Mouse (Mus musculus): ENCODE measurements around the gene Gstz1. TPM values are rescaled to one million over a fixed set of nuclear protein-coding genes. Genes with fewer than 3 reads are reported as not detected.
"Not testable (repeated sequence)": the region's sequence is repeated elsewhere in the genome, so short reads cannot be mapped to it uniquely, and the experiment has no call there.

Gstz1 gene
- polyA plus RNA-seq, 1 experiment from 2014 or later = 60.4 TPM

DNA sequence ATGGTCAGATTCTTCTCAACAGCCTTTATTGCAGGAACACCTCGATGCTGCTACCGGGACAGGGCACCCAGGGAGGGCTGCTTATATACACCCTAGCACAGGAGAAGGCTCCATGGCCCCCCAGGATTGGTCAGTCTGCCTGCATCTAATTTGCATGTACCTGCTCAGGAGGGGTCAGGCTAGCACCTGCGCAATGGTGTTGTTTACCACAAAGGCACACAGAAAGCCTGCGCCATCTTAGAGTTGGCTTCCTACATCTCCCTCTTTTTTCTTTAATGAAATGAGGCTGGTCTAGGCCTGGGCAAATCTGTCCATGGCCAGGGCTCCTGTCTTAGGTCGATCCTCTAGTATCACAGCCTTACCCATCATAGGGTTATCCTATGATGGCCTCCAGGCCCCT is 2.5 kb downstream of the Gstz1 start:
- 94% methylated on average over 5 of the region's 5 CpGs for WGBS
- Histone ChIP-seq H3K4me3 (ENCODE audit: low read length) (no peak overlapping the region), H3K36me3 (ENCODE audit: insufficient read depth, low read length) (peaks cover 6% of the 10 kb centered on the region), H3K27ac (ENCODE audit: low read length) (no peak overlapping the region), H3K9me3 (ENCODE audit: low read length) (0 out of 2 replicates have a peak, but pooled peaks cover 7% of the 10 kb centered on the region), H3K4me1 (ENCODE audit: insufficient read depth, low read length) (peaks cover 14% of the 10 kb centered on the region), H3K4me2 (replicated peaks; ENCODE audit: low read depth, low read length) (no peak overlapping the region), H3K27me3 (ENCODE audit: insufficient read depth, low read length) (no peaks in the 10 kb centered on the region), H3K9ac (replicated peaks; ENCODE audit: low read length) (no peak overlapping the region)
- no peak for ATAC-seq (ENCODE audit: low FRiP score, low TSS enrichment)

DNA sequence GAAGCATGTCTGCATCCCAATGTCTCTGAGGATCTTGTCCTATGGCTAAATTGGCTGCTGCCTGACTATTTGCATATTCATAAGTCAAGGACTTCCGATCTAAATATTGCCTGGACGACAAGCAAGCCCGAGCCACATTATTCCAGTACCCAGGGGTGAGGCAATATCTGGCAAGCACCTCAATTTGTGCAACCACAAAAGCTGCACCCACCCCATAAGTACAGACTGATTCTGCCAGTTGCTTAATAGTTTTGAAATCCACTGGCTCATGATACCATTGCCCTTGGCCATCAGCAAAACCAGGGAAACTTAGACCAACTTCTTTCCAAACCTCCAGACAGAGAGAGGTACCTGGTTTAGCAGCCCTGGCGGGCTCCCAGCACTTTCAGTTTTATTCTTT is 7.5 kb downstream of the Gstz1 start:
- H3K9ac ChIP-seq (replicated peaks; ENCODE audit: low read length); H3K4me3 ChIP-seq (ENCODE audit: low read length); H3K27ac ChIP-seq (ENCODE audit: low read length); H3K4me1 ChIP-seq (ENCODE audit: insufficient read depth, low read length); H3K27me3 ChIP-seq (ENCODE audit: insufficient read depth, low read length); ATAC-seq (ENCODE audit: low FRiP score, low TSS enrichment); H3K4me2 ChIP-seq (replicated peaks; ENCODE audit: low read depth, low read length): not testable (repeated sequence)
- WGBS = 93% methylated on average over 4 of the region's 4 CpGs
- 0 out of 2 replicates have a peak, but pooled peaks cover 10% of the 10 kb centered on the region for H3K9me3 ChIP-seq (ENCODE audit: low read length)
- H3K36me3 ChIP-seq (ENCODE audit: insufficient read depth, low read length) = peaks cover 16% of the 10 kb centered on the region

DNA sequence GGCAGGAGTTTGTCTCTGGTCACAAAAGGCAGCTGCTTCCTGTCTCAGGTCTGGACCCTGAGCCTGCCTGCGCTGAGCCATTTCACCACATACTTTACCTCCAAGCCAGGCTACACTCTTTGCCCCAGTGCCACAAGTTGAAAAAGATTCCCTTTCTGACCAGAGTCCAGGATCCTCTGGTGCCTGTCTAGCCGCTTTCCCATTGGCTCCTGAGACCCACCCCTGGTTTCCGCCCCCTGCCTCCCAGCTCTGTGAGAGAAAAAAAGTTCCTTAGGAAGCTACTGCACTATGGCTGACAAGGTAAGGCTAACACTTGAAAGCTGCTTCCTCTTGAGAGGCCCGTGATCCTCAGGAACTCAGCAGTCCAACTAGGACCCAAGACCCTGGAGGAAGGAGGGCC is 10.4 kb downstream of the Gstz1 start:
- no peaks in the 10 kb centered on the region for H3K27me3 ChIP-seq (ENCODE audit: insufficient read depth, low read length)
- ATAC-seq (ENCODE audit: low FRiP score, low TSS enrichment) = peak; percentile 90
- H3K9me3 ChIP-seq (ENCODE audit: low read length) = 0 out of 2 replicates have a peak, but pooled peaks cover 6% of the 10 kb centered on the region
- H3K27ac ChIP-seq (ENCODE audit: low read length) = peak overlapping the region; percentile 60; the same call in 1 of the 2 replicates
- 0 out of 2 replicates have a peak overlapping the region, but pooled peaks have one; percentile 4 for H3K4me2 ChIP-seq (replicated peaks; ENCODE audit: low read depth, low read length)
- 48% methylated on average over 4 of the region's 4 CpGs for WGBS
- H3K9ac ChIP-seq (replicated peaks; ENCODE audit: low read length) = no peak overlapping the region
- H3K4me3 ChIP-seq (ENCODE audit: low read length) = 0 out of 2 replicates have a peak overlapping the region, but pooled peaks have one; percentile 8
- H3K36me3 ChIP-seq (ENCODE audit: insufficient read depth, low read length) = peaks cover 10% of the 10 kb centered on the region; the same call in 1 of the 2 replicates
- no peaks in the 10 kb centered on the region for H3K4me1 ChIP-seq (ENCODE audit: insufficient read depth, low read length)

DNA sequence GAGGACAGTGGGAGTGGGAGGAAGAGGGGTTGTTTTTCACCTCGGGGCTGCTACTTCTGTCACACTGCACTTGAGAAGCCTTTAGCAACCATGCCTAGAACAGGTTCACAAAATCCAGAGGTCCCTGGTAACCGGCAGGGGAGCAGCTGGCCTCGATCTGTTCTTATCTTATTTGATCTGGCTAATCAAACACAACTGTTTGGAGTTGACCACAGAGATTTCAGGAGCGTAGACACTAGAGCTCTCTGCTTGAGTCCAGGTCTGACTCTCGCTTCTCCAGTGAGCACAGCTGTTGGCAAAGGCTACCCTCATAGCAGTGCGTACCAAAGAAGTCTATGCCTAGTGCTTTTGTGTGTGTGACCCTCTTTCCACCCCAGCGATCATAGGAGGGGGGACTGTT is 11.1 kb downstream of the Gstz1 start:
- Histone ChIP-seq H3K4me1 (ENCODE audit: insufficient read depth, low read length) (no peaks in the 10 kb centered on the region), H3K36me3 (ENCODE audit: insufficient read depth, low read length) (peaks cover 10% of the 10 kb centered on the region; the same call in 1 of the 2 replicates), H3K4me3 (ENCODE audit: low read length) (no peak overlapping the region), H3K4me2 (replicated peaks; ENCODE audit: low read depth, low read length) (peak overlapping the region; percentile 4; the same call in 1 of the 2 replicates), H3K27ac (ENCODE audit: low read length) (0 out of 2 replicates have a peak overlapping the region, but pooled peaks have one; percentile 23), H3K9me3 (ENCODE audit: low read length) (0 out of 2 replicates have a peak, but pooled peaks cover 3% of the 10 kb centered on the region), H3K27me3 (ENCODE audit: insufficient read depth, low read length) (no peaks in the 10 kb centered on the region), H3K9ac (replicated peaks; ENCODE audit: low read length) (no peak overlapping the region)
- no peak for ATAC-seq (ENCODE audit: low FRiP score, low TSS enrichment)
- 59% methylated on average over 7 of the region's 7 CpGs for WGBS

DNA sequence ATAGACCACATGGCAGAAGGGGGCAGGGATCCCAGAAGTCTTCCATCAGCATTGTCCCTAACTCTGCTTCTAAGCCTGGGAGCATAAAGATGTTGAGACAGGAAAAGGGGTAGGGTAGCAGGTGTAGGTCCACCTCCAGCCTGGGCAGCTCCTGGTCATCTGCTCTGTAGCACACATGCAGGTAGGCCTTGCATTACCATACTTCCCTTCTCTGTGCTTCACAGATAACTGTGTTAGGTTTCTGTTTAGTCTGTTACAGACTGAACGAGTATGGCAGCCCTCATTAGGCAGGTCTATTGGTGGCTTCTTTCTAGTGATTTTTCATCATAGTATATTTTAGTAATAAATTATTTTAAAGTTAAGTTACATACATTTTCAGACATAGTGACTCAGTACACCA is 13.3 kb downstream of the Gstz1 start:
- H3K9ac ChIP-seq (replicated peaks; ENCODE audit: low read length) = no peak overlapping the region
- peaks cover 19% of the 10 kb centered on the region for H3K36me3 ChIP-seq (ENCODE audit: insufficient read depth, low read length)
- no peak overlapping the region for H3K4me3 ChIP-seq (ENCODE audit: low read length)
- H3K9me3 ChIP-seq (ENCODE audit: low read length) = 0 out of 2 replicates have a peak, but pooled peaks cover 3% of the 10 kb centered on the region
- WGBS = 77% methylated on average over 1 of the region's 1 CpGs
- H3K27me3 ChIP-seq (ENCODE audit: insufficient read depth, low read length) = no peaks in the 10 kb centered on the region
- ATAC-seq (ENCODE audit: low FRiP score, low TSS enrichment) = no peak
- H3K27ac ChIP-seq (ENCODE audit: low read length) = no peak overlapping the region
- no peak overlapping the region for H3K4me2 ChIP-seq (replicated peaks; ENCODE audit: low read depth, low read length)
- no peaks in the 10 kb centered on the region for H3K4me1 ChIP-seq (ENCODE audit: insufficient read depth, low read length)

DNA sequence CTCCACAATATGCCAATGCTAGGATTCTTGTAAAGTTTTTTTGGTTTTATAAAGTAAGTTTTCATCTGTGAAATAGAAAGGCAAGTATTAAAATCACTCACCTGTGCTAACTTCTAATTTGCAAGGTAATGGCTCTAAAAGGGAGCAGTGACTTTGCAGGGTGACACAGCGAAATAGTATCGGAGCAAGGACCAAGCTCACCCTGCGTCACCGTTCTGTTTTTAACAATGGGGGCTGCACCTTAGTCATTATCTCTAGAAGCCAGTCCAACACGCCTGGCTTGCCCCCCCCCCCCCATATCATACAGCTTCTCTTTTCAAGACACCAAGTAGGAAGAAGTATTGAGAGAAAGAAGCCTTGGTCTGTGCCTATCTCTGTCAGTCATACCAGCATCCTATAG is 13.8 kb downstream of the Gstz1 start:
- Histone ChIP-seq H3K9ac (replicated peaks; ENCODE audit: low read length) (no peak overlapping the region), H3K9me3 (ENCODE audit: low read length) (no peaks in the 10 kb centered on the region), H3K4me1 (ENCODE audit: insufficient read depth, low read length) (no peaks in the 10 kb centered on the region), H3K36me3 (ENCODE audit: insufficient read depth, low read length) (peaks cover 14% of the 10 kb centered on the region), H3K27me3 (ENCODE audit: insufficient read depth, low read length) (no peaks in the 10 kb centered on the region), H3K27ac (ENCODE audit: low read length) (no peak overlapping the region), H3K4me2 (replicated peaks; ENCODE audit: low read depth, low read length) (no peak overlapping the region), H3K4me3 (ENCODE audit: low read length) (no peak overlapping the region)
- no peak for ATAC-seq (ENCODE audit: low FRiP score, low TSS enrichment)
- 90% methylated on average over 5 of the region's 5 CpGs for WGBS

DNA sequence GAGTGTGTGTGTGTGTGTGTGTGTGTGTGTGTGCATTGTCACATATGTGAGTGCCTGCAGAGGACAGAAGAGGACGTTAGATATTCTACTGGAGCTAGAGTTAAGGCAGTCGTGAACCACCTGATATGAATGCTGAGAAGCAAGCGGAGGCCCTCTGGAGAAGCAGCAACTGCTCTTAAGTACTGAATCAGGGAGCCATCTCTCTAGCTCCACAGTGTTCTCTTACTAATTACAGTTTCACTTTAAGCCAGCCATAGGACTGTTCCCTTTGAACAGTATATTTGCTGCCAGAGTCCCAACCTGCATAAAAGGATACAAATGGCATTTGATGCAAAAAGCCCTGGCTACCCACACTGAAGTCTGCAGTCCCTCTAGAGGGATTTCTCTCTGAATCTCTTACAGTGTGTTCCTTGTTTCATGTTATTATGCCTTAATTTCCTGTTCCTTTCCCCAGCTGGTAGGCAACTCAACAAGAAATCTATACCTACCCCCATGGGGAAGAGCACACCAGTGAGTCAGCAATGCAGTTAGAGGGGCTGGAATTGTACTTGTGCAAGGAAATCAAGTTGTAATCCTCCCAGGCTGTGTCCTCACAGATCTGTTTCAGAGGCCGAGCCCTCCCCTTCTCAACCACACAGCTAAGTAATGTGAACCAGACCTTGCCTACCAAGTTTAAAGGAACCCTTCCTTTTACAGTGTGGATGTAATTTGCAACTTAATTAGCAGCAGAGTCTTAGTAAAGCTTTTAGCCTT is 28.4 kb downstream of the Gstz1 start:
- no peak overlapping the region for H3K4me2 ChIP-seq (replicated peaks; ENCODE audit: low read depth, low read length)
- H3K4me3 ChIP-seq (ENCODE audit: low read length) = no peak overlapping the region
- 60% methylated on average over 4 of the region's 4 CpGs for WGBS
- no peaks in the 10 kb centered on the region for H3K9me3 ChIP-seq (ENCODE audit: low read length)
- H3K27ac ChIP-seq (ENCODE audit: low read length) = no peak overlapping the region
- no peak overlapping the region for H3K9ac ChIP-seq (replicated peaks; ENCODE audit: low read length)
- H3K27me3 ChIP-seq (ENCODE audit: insufficient read depth, low read length) = no peaks in the 10 kb centered on the region
- peaks cover 18% of the 10 kb centered on the region; the same call in 1 of the 2 replicates for H3K36me3 ChIP-seq (ENCODE audit: insufficient read depth, low read length)
- no peaks in the 10 kb centered on the region for H3K4me1 ChIP-seq (ENCODE audit: insufficient read depth, low read length)
- ATAC-seq (ENCODE audit: low FRiP score, low TSS enrichment) = no peak

DNA sequence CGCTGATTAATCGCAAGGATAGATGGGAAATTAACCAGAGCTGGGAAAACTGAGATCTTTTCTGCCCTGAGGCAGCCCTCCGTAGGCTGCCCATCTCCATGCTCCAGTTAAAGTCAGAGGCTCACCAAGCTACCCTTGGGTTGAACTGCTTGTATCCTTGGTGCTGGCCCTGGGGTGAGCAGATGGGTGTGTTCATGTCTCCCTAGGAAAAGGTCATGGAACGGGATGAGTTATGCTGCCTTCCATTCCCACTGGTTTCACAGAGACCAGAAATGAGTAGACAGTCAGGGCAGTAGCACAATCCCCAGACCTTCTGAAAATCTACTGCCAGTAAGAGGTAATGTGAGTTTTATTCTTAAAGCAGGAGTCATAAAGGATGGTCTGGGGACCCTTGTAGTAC is 30.7 kb downstream of the Gstz1 start:
- Histone ChIP-seq H3K9me3 (ENCODE audit: low read length) (no peaks in the 10 kb centered on the region), H3K4me1 (ENCODE audit: insufficient read depth, low read length) (no peaks in the 10 kb centered on the region), H3K9ac (replicated peaks; ENCODE audit: low read length) (no peak overlapping the region), H3K4me2 (replicated peaks; ENCODE audit: low read depth, low read length) (no peak overlapping the region), H3K4me3 (ENCODE audit: low read length) (no peak overlapping the region), H3K27ac (ENCODE audit: low read length) (no peak overlapping the region), H3K36me3 (ENCODE audit: insufficient read depth, low read length) (no peaks in the 10 kb centered on the region), H3K27me3 (ENCODE audit: insufficient read depth, low read length) (no peaks in the 10 kb centered on the region)
- no peak for ATAC-seq (ENCODE audit: low FRiP score, low TSS enrichment)
- WGBS = 98% methylated on average over 4 of the region's 4 CpGs

DNA sequence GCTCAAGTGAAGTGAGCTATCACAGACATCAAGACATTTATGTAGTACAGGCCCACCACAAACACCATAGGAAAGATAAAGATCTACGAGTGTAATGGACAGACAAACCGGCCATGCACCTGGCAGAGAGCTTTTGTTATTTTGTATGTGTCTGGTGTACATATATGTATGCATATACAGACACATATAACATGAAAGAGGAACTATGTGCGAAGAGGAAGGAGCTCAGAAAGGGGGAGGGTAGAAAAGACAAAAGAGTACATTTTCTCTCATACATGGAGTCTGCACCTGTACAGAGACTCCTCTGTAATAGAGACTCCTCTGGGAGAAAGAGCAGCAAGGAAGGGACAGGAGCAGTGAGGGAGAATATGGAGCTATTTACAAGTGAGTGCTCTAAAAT is 46.0 kb downstream of the Gstz1 start:
- WGBS = 89% methylated on average over 3 of the region's 3 CpGs
- H3K9me3 ChIP-seq (ENCODE audit: low read length) = no peaks in the 10 kb centered on the region
- no peak for ATAC-seq (ENCODE audit: low FRiP score, low TSS enrichment)

DNA sequence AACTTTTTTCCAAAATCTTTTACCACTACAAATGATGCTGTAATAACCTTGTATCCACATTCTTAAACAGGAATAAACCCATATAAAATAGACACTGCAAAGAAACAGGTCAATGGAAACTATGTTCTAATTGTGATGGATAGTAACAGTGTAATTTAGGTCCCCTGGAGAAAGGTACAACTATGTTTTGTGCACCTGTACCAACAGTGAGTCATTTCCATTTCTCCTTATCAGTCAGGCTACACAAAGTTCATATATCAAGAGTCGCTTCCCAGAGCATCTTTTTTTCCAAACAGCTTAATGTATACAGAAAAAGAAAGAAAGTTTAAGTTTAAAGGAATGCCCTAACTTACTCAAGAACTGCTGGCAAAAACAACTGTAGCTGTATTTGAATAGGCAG is 48.1 kb downstream of the Gstz1 start:
- no peaks in the 10 kb centered on the region for H3K27me3 ChIP-seq (ENCODE audit: insufficient read depth, low read length)
- peaks cover 7% of the 10 kb centered on the region for H3K4me1 ChIP-seq (ENCODE audit: insufficient read depth, low read length)
- ATAC-seq (ENCODE audit: low FRiP score, low TSS enrichment) = no peak
- H3K9me3 ChIP-seq (ENCODE audit: low read length) = no peaks in the 10 kb centered on the region
- no peak overlapping the region for H3K27ac ChIP-seq (ENCODE audit: low read length)
- H3K4me3 ChIP-seq (ENCODE audit: low read length) = no peak overlapping the region
- no peak overlapping the region for H3K4me2 ChIP-seq (replicated peaks; ENCODE audit: low read depth, low read length)
- H3K36me3 ChIP-seq (ENCODE audit: insufficient read depth, low read length) = no peaks in the 10 kb centered on the region
- 84% methylated on average over 1 of the region's 1 CpGs for WGBS
- no peak overlapping the region for H3K9ac ChIP-seq (replicated peaks; ENCODE audit: low read length)

More for the DNA sequence above, 46.0 kb downstream of the Gstz1 start:
- Histone ChIP-seq H3K27me3 (ENCODE audit: insufficient read depth, low read length) (no peaks in the 10 kb centered on the region), H3K4me2 (replicated peaks; ENCODE audit: low read depth, low read length) (no peak overlapping the region), H3K36me3 (ENCODE audit: insufficient read depth, low read length) (no peaks in the 10 kb centered on the region), H3K27ac (ENCODE audit: low read length) (no peak overlapping the region), H3K4me3 (ENCODE audit: low read length) (no peak overlapping the region), H3K9ac (replicated peaks; ENCODE audit: low read length) (no peak overlapping the region), H3K4me1 (ENCODE audit: insufficient read depth, low read length) (no peaks in the 10 kb centered on the region)
